Mouse (Mus musculus) ES-Bruce4 (cell line): Measurements from ENCODE around the gene Slc16a3. TPM values are rescaled to one million over a fixed set of nuclear protein-coding genes. Genes with fewer than 3 reads are reported as not detected.

Source experiments
- H3K27ac ChIP-seq: 2 replicates; pipeline ENCODE4 v1.5.1; 2012; ENCODE audit warnings: low read length, inconsistent platforms; ENCODE audit not compliant: insufficient read depth
- H3K27me3 ChIP-seq: 2 replicates; pipeline ENCODE4 v1.6.1; 2012; ENCODE audit warnings: mild to moderate bottlenecking, low read length, inconsistent platforms; ENCODE audit not compliant: control insufficient read depth, poor library complexity, insufficient read depth, severe bottlenecking
- H3K36me3 ChIP-seq: 2 replicates; pipeline ENCODE4 v1.6.1; 2012; ENCODE audit warnings: inconsistent platforms, mild to moderate bottlenecking, low read length, moderate library complexity; ENCODE audit not compliant: control insufficient read depth, poor library complexity, insufficient read depth, severe bottlenecking
- H3K4me1 ChIP-seq: one replicate; pipeline ENCODE4 v1.8.1; 2011; ENCODE audit warnings: low read length; ENCODE audit not compliant: control insufficient read depth, insufficient read depth
- H3K4me3 ChIP-seq: 2 replicates; pipeline ENCODE4 v1.5.1; 2011; ENCODE audit warnings: low read depth, mild to moderate bottlenecking, low read length
- H3K9ac ChIP-seq: 2 replicates; pipeline ENCODE4 v1.6.1; 2012; ENCODE audit warnings: low read depth, mild to moderate bottlenecking, inconsistent platforms; ENCODE audit not compliant: poor library complexity, severe bottlenecking
- H3K9me3 ChIP-seq: replicated peaks from 2 replicates; pipeline ENCODE4 v1.6.1; 2012; ENCODE audit warnings: mild to moderate bottlenecking, low read length, inconsistent platforms; ENCODE audit not compliant: control insufficient read depth, poor library complexity, insufficient read depth, severe bottlenecking
- CTCF ChIP-seq: IDR thresholded peaks from one replicate; pipeline ENCODE4 v1.8.1; 2011; ENCODE audit warnings: low read depth, low read length
- EP300 ChIP-seq: IDR thresholded peaks from 2 replicates; pipeline ENCODE4 v1.6.1; 2011; ENCODE audit warnings: low read depth, low read length; ENCODE audit not compliant: insufficient read depth
- POLR2A ChIP-seq: IDR thresholded peaks from one replicate; pipeline ENCODE4 v1.8.1; 2011; ENCODE audit warnings: low read length; ENCODE audit not compliant: insufficient read depth
- polyA plus RNA-seq: library from polyadenylated mRNA; stranded (reverse); fragments of >200 nt; gene quantifications from 2 replicates; pipeline ENCODE4 v1.2.4, GENCODE M21; 2011; ENCODE audit warnings: low read depth; ENCODE audit not compliant: missing spikeins, insufficient read depth, insufficient read length

The Slc16a3 gene
- polyA plus RNA-seq, 1 experiment: 84.3 TPM

DNA sequence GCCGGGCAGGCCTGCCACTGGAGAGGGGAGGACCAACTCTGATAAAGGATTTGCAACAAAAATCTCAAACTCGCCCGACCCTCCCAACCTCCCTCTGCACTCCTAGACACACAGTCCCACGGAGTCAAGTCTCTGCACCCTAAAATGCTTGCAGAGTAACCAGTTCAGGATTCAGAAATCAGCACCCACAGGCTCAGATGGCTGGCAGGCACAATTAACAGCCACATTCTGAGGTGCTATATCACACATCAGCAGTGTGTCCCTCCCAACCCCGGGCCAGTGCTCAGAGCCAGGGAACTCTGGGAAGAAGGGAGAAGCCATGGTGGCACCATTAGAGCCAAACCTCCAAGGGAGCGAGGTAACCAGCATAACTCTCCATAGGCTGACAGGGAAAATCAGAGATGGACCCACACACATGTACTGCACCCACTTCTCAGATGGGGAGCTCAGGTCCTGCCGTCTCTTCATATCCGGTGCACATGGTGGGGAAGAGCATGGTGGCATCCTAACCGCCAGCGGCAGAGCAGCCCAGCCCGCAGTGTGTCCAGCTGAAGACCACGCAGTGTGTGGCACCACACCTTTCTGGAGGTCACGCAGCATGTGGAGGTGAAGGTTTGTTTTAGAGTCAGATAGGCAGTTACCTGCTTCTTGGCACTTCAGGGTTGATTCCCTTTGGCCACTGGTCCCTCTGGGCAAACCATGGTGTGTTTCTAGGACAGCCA lies 13.9 kb downstream of the Slc16a3 start:
- Histone ChIP-seq H3K27ac (no peak overlapping the region), H3K9me3 (no peaks in the 10 kb centered on the region), H3K27me3 (no peaks in the 10 kb centered on the region), H3K4me3 (no peak overlapping the region), H3K4me1 (peaks cover 5% of the 10 kb centered on the region), H3K36me3 (peaks cover 38% of the 10 kb centered on the region), H3K9ac (no peak overlapping the region)
- no peak for TF ChIP-seq CTCF
- TF ChIP-seq EP300: no peak
- no peak for TF ChIP-seq POLR2A

DNA sequence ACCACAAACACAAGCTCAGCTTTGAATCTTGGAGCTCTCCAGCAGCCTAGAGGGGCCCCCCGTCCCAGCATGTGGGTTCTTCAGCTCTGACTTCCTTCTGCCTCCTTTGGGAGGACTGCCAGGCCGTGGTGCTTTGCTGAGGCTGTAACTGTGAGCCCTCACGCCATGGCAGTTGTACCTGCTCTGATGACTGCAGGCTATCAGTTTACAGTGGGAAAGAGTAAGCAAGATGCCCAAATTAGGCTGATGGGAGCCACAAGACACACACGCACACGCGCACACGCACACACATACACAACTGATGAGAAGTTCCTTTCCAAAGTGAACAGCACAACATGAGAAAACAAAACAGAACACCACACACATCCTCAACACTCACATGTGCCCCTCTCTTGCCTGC lies 14.6 kb downstream of the Slc16a3 start:
- no peak overlapping the region for H3K4me3 ChIP-seq
- no peak for TF ChIP-seq EP300
- no peak for TF ChIP-seq CTCF
- TF ChIP-seq POLR2A: no peak
- peaks cover 45% of the 10 kb centered on the region for H3K36me3 ChIP-seq
- no peaks in the 10 kb centered on the region for H3K27me3 ChIP-seq
- no peaks in the 10 kb centered on the region for H3K9me3 ChIP-seq
- no peak overlapping the region for H3K27ac ChIP-seq
- H3K9ac ChIP-seq: no peak overlapping the region
- peaks cover 5% of the 10 kb centered on the region for H3K4me1 ChIP-seq

DNA sequence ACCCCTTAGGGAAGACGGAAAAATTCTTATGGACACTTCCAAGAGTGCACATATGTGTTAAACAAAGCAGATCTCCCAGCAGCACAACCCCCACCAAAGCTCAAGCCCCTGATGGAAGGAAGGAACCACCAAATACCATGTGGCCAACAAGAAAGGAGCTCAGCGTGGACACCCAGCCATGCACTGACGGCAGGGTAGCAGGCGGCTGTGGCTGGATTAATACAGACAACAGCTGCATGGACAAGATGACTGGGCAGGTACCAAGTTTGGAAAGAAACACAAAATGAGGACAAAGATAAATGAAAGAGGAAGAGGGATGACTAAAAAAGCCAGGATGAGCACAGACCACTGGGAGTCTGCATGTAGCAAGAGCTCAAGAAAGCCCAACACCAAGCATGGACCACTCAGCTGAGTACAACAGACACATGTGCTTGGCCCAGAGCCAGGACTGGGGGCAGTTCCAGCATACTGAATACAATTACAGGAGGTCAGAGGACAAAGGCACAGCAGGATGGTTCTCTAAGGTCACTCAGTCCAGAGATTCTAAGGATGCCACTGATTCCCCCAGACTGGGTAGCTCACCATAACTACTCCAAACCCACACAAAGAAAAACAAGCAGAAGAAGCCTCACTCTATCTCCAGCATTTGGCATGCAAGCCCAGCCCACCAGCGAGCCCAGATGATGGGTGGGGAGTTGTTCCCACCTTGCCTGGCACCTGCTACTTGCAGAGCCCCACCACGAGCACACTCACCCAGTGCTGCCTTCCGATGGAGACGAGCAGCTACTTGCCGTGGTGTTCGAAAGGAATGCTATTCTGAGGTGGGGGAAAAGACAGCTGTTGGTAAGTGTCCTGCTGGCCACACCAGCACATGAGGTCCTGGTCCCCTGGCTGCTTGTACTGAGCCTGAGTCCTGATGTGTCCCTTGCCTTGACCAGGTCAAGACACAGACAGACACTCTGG lies 16.2 kb downstream of the Slc16a3 start:
- TF ChIP-seq POLR2A (no peak), CTCF (no peak), EP300 (no peak)
- H3K9ac ChIP-seq: no peak overlapping the region
- H3K27ac ChIP-seq: no peak overlapping the region
- H3K27me3 ChIP-seq: no peaks in the 10 kb centered on the region
- no peak overlapping the region for H3K4me3 ChIP-seq
- peaks cover 60% of the 10 kb centered on the region for H3K36me3 ChIP-seq
- peaks cover 5% of the 10 kb centered on the region for H3K4me1 ChIP-seq
- H3K9me3 ChIP-seq: no peaks in the 10 kb centered on the region

DNA sequence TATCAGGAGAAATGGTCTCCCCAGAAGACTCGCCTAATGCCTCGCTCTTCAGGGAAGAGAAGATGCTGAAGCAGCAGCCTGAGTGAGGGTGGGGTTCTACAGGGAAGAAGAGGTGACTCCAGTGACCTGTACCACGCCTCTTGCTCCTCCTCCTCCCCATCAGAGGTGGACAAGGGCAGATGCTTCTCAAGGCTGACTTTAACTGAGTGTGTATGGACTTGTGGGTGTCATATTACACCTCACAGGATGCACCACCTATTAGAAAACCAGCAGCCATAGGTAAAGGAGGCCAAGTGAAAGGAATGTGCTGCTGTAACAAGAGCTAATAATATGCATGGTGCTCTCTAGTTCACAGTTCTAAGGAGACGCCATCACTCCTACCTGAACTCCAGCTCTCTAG lies 17.3 kb downstream of the Slc16a3 start:
- Histone ChIP-seq H3K4me3 (no peak overlapping the region), H3K27me3 (no peaks in the 10 kb centered on the region), H3K4me1 (peaks cover 5% of the 10 kb centered on the region), H3K27ac (no peak overlapping the region), H3K9ac (no peak overlapping the region), H3K36me3 (peaks cover 67% of the 10 kb centered on the region), H3K9me3 (no peaks in the 10 kb centered on the region)
- TF ChIP-seq POLR2A (no peak), CTCF (no peak), EP300 (no peak)

DNA sequence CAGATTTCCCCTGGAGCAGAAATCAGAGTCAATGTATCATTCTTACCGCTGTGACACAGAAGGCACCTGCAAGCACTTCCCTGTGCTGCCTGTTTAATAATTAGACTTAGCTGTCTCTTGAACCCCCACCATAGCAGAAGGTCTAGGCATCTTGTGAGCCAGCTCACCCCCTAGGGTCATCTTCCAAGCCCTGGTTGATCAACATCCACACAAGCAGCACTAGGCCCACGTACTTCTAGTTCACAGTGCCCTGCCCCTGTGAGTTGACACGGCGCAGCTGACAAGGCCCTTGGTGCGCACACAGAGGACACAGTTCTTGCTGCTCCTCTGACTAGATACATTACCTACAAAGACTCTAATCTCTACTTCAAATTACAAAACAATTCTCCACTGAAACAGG lies 21.5 kb downstream of the Slc16a3 start:
- no peaks in the 10 kb centered on the region for H3K27me3 ChIP-seq
- no peaks in the 10 kb centered on the region for H3K9me3 ChIP-seq
- H3K9ac ChIP-seq: no peak overlapping the region
- H3K27ac ChIP-seq: no peak overlapping the region
- no peak overlapping the region for H3K4me3 ChIP-seq
- no peak for TF ChIP-seq EP300
- TF ChIP-seq CTCF: no peak
- TF ChIP-seq POLR2A: no peak
- peaks cover 4% of the 10 kb centered on the region for H3K4me1 ChIP-seq
- peaks cover 86% of the 10 kb centered on the region for H3K36me3 ChIP-seq

DNA sequence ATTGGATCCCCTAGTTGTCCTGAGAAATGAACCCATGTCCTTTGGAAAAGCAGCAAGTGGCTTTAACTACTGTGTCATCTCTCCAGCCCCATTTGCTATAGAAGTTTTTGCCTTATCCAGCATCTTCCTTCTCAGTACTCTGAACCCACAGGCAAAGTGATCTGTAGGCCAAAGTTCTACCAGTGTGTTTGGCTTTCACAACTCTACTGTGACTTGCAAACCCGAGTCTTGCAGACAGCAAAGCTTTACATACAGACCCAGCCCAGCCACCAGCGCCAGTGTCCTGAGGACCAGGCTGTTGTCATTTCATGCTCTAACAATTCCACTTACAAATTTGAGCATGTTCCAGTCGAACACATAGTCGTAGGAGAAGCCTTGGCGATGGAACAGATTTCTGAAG lies 23.0 kb downstream of the Slc16a3 start:
- Histone ChIP-seq H3K9me3 (no peaks in the 10 kb centered on the region), H3K27me3 (no peaks in the 10 kb centered on the region), H3K4me3 (no peak overlapping the region), H3K4me1 (no peaks in the 10 kb centered on the region), H3K27ac (no peak overlapping the region), H3K36me3 (peaks cover 87% of the 10 kb centered on the region), H3K9ac (no peak overlapping the region)
- no peak for TF ChIP-seq CTCF
- TF ChIP-seq EP300: no peak
- TF ChIP-seq POLR2A: no peak
